Mouse (Mus musculus): Measurements from ENCODE around the gene Myo9a. TPM values are rescaled to one million over a fixed set of nuclear protein-coding genes. Genes with fewer than 3 reads are reported as not detected.
"Not testable (repeated sequence)": the region's sequence is repeated elsewhere in the genome, so short reads cannot be mapped to it uniquely, and the experiment has no call there.

The Myo9a gene
- total and polyA plus RNA-seq, 2 experiments from 2014 or later = 13.2 to 59.9 TPM

GRCm38 (mm10) chr9:59884551-59884950 lies 133.9 kb downstream of the Myo9a start:
- TF ChIP-seq CTCF (IDR thresholded peaks at IDR 0.05; ENCODE audit: low read depth) = no peak
- peaks cover 4% of the 10 kb centered on the region; the same call in 1 of the 2 replicates for H3K36me3 ChIP-seq (ENCODE audit: insufficient read depth)
- no peak overlapping the region for H3K9ac ChIP-seq
- H3K4me3 ChIP-seq (ENCODE audit: low read depth, low read length) = no peak overlapping the region
- H3K27me3 ChIP-seq (ENCODE audit: insufficient read depth, low read length) = no peaks in the 10 kb centered on the region
- no peaks in the 10 kb centered on the region for H3K9me3 ChIP-seq (ENCODE audit: low read length)
- ATAC-seq (no peak), DNase-seq (peak; percentile 4)
- no peak overlapping the region for H3K27ac ChIP-seq (ENCODE audit: low read depth, low read length)
- no peak overlapping the region for H3K4me2 ChIP-seq (ENCODE audit: low read depth)
- H3K4me1 ChIP-seq (ENCODE audit: insufficient read depth) = no peaks in the 10 kb centered on the region

GRCm38 (mm10) chr9:59903382-59903781 lies 152.7 kb downstream of the Myo9a start:
- no peaks in the 10 kb centered on the region for H3K4me1 ChIP-seq (ENCODE audit: insufficient read depth)
- no peak for ATAC-seq
- 94% methylated on average over 1 of the region's 1 CpGs for WGBS
- peaks cover 23% of the 10 kb centered on the region for H3K36me3 ChIP-seq (ENCODE audit: insufficient read depth)
- no peaks in the 10 kb centered on the region for H3K9me3 ChIP-seq (ENCODE audit: low read length)
- no peak overlapping the region for H3K27ac ChIP-seq (ENCODE audit: low read depth, low read length)
- no peak overlapping the region for H3K9ac ChIP-seq
- no peak overlapping the region for H3K4me3 ChIP-seq (ENCODE audit: low read depth, low read length)
- DNase-seq = no peak
- H3K27me3 ChIP-seq (ENCODE audit: insufficient read depth, low read length) = no peaks in the 10 kb centered on the region
- no peak for TF ChIP-seq CTCF (IDR thresholded peaks at IDR 0.05; ENCODE audit: low read depth)
- no peak overlapping the region for H3K4me2 ChIP-seq (ENCODE audit: low read depth)

- Histone ChIP-seq H3K4me2 (ENCODE audit: low read depth) (no peak overlapping the region), H3K9ac (no peak overlapping the region), H3K9me3 (ENCODE audit: low read length) (no peaks in the 10 kb centered on the region), H3K27me3 (ENCODE audit: insufficient read depth, low read length) (no peaks in the 10 kb centered on the region), H3K27ac (ENCODE audit: low read depth, low read length) (no peak overlapping the region), H3K4me1 (ENCODE audit: insufficient read depth) (no peaks in the 10 kb centered on the region), H3K4me3 (ENCODE audit: low read depth, low read length) (no peak overlapping the region), H3K36me3 (ENCODE audit: insufficient read depth) (peaks cover 5% of the 10 kb centered on the region; the same call in 1 of the 2 replicates)
- ATAC-seq = no peak
- 98% methylated on average over 1 of the region's 1 CpGs for WGBS
- TF ChIP-seq CTCF (IDR thresholded peaks at IDR 0.05; ENCODE audit: low read depth) = no peak
- no peak for DNase-seq
Observed at GRCm38 (mm10) chr9:59914761-59915160, 164.1 kb downstream of the Myo9a start.

GRCm38 (mm10) chr9:59930248-59930647 lies 179.6 kb downstream of the Myo9a start:
- H3K9me3 ChIP-seq (ENCODE audit: low read length) = no peaks in the 10 kb centered on the region
- no peak overlapping the region for H3K4me3 ChIP-seq (ENCODE audit: low read depth, low read length)
- no peak overlapping the region for H3K4me2 ChIP-seq (ENCODE audit: low read depth)
- ATAC-seq = no peak
- H3K27ac ChIP-seq (ENCODE audit: low read depth, low read length) = no peak overlapping the region
- DNase-seq = no peak
- no peak overlapping the region for H3K9ac ChIP-seq
- WGBS = 80% methylated on average over 3 of the region's 3 CpGs
- H3K36me3 ChIP-seq (ENCODE audit: insufficient read depth) = peaks cover 12% of the 10 kb centered on the region
- TF ChIP-seq CTCF (IDR thresholded peaks at IDR 0.05; ENCODE audit: low read depth) = no peak
- H3K4me1 ChIP-seq (ENCODE audit: insufficient read depth) = no peaks in the 10 kb centered on the region
- no peaks in the 10 kb centered on the region for H3K27me3 ChIP-seq (ENCODE audit: insufficient read depth, low read length)

DNA sequence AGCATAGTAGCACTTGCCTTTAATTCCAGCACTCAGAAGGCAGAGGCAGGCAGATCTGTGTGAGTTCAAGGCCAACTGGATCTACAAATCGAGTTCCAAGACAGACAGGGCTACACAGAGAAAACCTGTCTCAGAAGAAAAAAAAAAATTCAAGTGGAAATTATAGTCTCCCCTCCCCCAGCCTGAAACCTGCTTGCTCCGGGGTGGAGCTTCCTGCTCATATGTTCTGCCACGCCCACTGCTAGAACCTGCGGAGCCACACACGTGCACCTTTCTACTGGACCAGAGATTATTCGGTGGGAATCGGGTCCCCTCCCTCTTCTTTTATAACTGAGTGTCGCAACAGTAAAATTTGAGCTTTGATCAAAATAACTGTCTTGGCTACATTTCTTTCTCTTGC lies 185.2 kb downstream of the Myo9a start:
- DNase-seq; ATAC-seq; H3K4me3 ChIP-seq (ENCODE audit: low read depth, low read length); H3K36me3 ChIP-seq (ENCODE audit: insufficient read depth); H3K4me2 ChIP-seq (ENCODE audit: low read depth); H3K4me1 ChIP-seq (ENCODE audit: insufficient read depth); H3K9me3 ChIP-seq (ENCODE audit: low read length); H3K27me3 ChIP-seq (ENCODE audit: insufficient read depth, low read length); H3K9ac ChIP-seq; H3K27ac ChIP-seq (ENCODE audit: low read depth, low read length): not testable (repeated sequence)
- 81% methylated on average over 8 of the region's 8 CpGs for WGBS

DNA sequence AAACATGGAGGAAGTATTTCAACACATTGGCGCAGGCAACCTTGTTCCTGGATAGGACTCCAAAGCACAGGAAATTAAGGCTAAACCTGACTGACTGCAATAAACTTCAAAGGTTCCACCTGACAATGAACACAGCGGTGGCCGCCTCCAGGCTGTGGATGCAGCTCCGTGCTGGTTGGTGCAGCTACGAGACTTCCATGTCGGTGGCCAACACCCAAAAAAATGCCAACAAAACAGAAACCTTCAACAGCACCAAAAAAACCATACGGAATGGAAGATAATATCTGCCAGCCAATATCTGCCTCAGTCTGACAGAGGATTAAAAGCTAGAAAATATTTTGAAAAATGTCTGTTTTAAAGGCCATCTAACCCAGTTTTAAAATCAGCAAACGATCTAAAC lies 187.8 kb downstream of the Myo9a start:
- ATAC-seq = no peak
- H3K4me2 ChIP-seq (ENCODE audit: low read depth) = no peak overlapping the region
- no peak overlapping the region for H3K4me3 ChIP-seq (ENCODE audit: low read depth, low read length)
- WGBS = 71% methylated on average over 8 of the region's 8 CpGs
- no peaks in the 10 kb centered on the region for H3K36me3 ChIP-seq (ENCODE audit: insufficient read depth)
- no peaks in the 10 kb centered on the region for H3K9me3 ChIP-seq (ENCODE audit: low read length)
- H3K9ac ChIP-seq = no peak overlapping the region
- no peaks in the 10 kb centered on the region for H3K27me3 ChIP-seq (ENCODE audit: insufficient read depth, low read length)
- H3K27ac ChIP-seq (ENCODE audit: low read depth, low read length) = no peak overlapping the region
- TF ChIP-seq CTCF (IDR thresholded peaks at IDR 0.05; ENCODE audit: low read depth) = no peak
- H3K4me1 ChIP-seq (ENCODE audit: insufficient read depth) = no peaks in the 10 kb centered on the region
- no peak for DNase-seq

- Histone ChIP-seq H3K27ac (ENCODE audit: low read depth, low read length) (no peak overlapping the region), H3K9me3 (ENCODE audit: low read length) (no peaks in the 10 kb centered on the region), H3K4me2 (ENCODE audit: low read depth) (no peak overlapping the region), H3K9ac (no peak overlapping the region), H3K4me1 (ENCODE audit: insufficient read depth) (no peaks in the 10 kb centered on the region), H3K27me3 (ENCODE audit: insufficient read depth, low read length) (no peaks in the 10 kb centered on the region), H3K4me3 (ENCODE audit: low read depth, low read length) (no peak overlapping the region), H3K36me3 (ENCODE audit: insufficient read depth) (no peaks in the 10 kb centered on the region)
- no peak for DNase-seq
- no peak for TF ChIP-seq CTCF (IDR thresholded peaks at IDR 0.05; ENCODE audit: low read depth)
- ATAC-seq = no peak
- WGBS = 84% methylated on average over 2 of the region's 2 CpGs
Observed at GRCm38 (mm10) chr9:59939691-59940090, 189.0 kb downstream of the Myo9a start.

Data from forebrain, postnatal 0 days (tissue).